Mouse (Mus musculus) forebrain, embryonic 14.5 days (tissue): ENCODE measurements around the gene Klf13. TPM values are rescaled to one million over a fixed set of nuclear protein-coding genes. Genes with fewer than 3 reads are reported as not detected.

Experiments
- ATAC-seq: fragments of 200-750 bp; cut with Nextera tagmentation; 2 replicates; pipeline ENCODE4 v1.8.0; 2017; ENCODE audit warnings: mild to moderate bottlenecking, moderate library complexity
- DNase-seq: peaks from one replicate; pipeline ENCODE4 v3.0.0-alpha.2; 2015; ENCODE audit warnings: low spot score
- H3K27ac ChIP-seq: fragments of 300-500 bp; sonication (generic); 2 replicates; pipeline ENCODE4 v1.5.1; 2014; ENCODE audit warnings: low read depth, mild to moderate bottlenecking, control low read depth, low read length, moderate library complexity
- H3K27me3 ChIP-seq: fragments of 300-500 bp; sonication (generic); replicated peaks from 2 replicates; pipeline ENCODE4 v1.6.1; 2014; ENCODE audit warnings: low read length, control low read depth, mixed read lengths; ENCODE audit not compliant: control insufficient read depth, insufficient read depth
- H3K36me3 ChIP-seq: fragments of 300-500 bp; sonication (generic); 2 replicates; pipeline ENCODE4 v1.6.1; 2014; ENCODE audit warnings: low read length, control low read depth; ENCODE audit not compliant: control insufficient read depth, insufficient read depth
- H3K4me1 ChIP-seq: fragments of 300-500 bp; sonication (generic); 2 replicates; pipeline ENCODE4 v1.6.1; 2014; ENCODE audit warnings: antibody characterized with exemption, low read length, control low read depth; ENCODE audit not compliant: control insufficient read depth, insufficient read depth
- H3K4me2 ChIP-seq: fragments of 300-500 bp; sonication (generic); 2 replicates; pipeline ENCODE4 v1.6.1; 2014; ENCODE audit warnings: mild to moderate bottlenecking, control low read depth, low read length
- H3K4me3 ChIP-seq: fragments of 300-500 bp; sonication (generic); 2 replicates; pipeline ENCODE4 v1.5.1; 2014; ENCODE audit warnings: low read depth, low read length, control low read depth
- H3K9ac ChIP-seq: fragments of 300-500 bp; sonication (generic); 2 replicates; pipeline ENCODE4 v1.6.1; 2014; ENCODE audit warnings: mild to moderate bottlenecking, low read length, control low read depth, moderate library complexity
- H3K9me3 ChIP-seq: fragments of 300-500 bp; sonication (generic); replicated peaks from 2 replicates; pipeline ENCODE4 v1.6.1; 2016; ENCODE audit warnings: low read length, control low read depth, mixed read lengths; ENCODE audit not compliant: control insufficient read depth
- WGBS: fragments of 180-500 bp; shearing (Covaris S2); extraction: QIAGEN DNeasy Blood & Tissue Kit; methylation state at CpG from one replicate; pipeline ENCODE4 v1.1.7; 2014; 5-methylcytosine and 5-hydroxymethylcytosine counted together
- polyA plus RNA-seq: library from polyadenylated mRNA; unstranded; fragments of >200 nt; fragmentation: Nextera tagmentation; extraction: Ambion mirVana; gene quantifications from 2 replicates; pipeline ENCODE4 v1.2.1, GENCODE M21; 2014

Gene Klf13
- polyA plus RNA-seq, 1 experiment from 2014 or later = 28.2 TPM

GRCm38 (mm10) chr7:63907778-63908495 lies 30.8 kb downstream of the Klf13 start:
- Histone ChIP-seq H3K9ac (no peak overlapping the region), H3K36me3 (no peaks in the 10 kb centered on the region), H3K27ac (peak overlapping the region; percentile 23; the same call in 1 of the 2 replicates), H3K4me2 (no peak overlapping the region), H3K9me3 (no peaks in the 10 kb centered on the region), H3K27me3 (no peaks in the 10 kb centered on the region), H3K4me3 (no peak overlapping the region), H3K4me1 (peaks cover 21% of the 10 kb centered on the region)
- 78% methylated on average over 5 of the region's 5 CpGs for WGBS
- DNase-seq (no peak), ATAC-seq (no peak)

- no peak overlapping the region for H3K27ac ChIP-seq
- H3K36me3 ChIP-seq = no peaks in the 10 kb centered on the region
- H3K9me3 ChIP-seq = no peaks in the 10 kb centered on the region
- peaks cover 17% of the 10 kb centered on the region; the same call in 1 of the 2 replicates for H3K4me1 ChIP-seq
- H3K9ac ChIP-seq = no peak overlapping the region
- H3K4me2 ChIP-seq = no peak overlapping the region
- WGBS = 88% methylated on average over 5 of the region's 5 CpGs
- no peaks in the 10 kb centered on the region for H3K27me3 ChIP-seq
- H3K4me3 ChIP-seq = no peak overlapping the region
- ATAC-seq (no peak), DNase-seq (no peak)
These were observed 33.1 kb downstream of the Klf13 start for GRCm38 (mm10) chr7:63905642-63906041.

GRCm38 (mm10) chr7:63905190-63905589 lies 33.5 kb downstream of the Klf13 start:
- Histone ChIP-seq H3K4me3 (no peak overlapping the region), H3K27ac (no peak overlapping the region), H3K9me3 (no peaks in the 10 kb centered on the region), H3K9ac (no peak overlapping the region), H3K36me3 (no peaks in the 10 kb centered on the region), H3K27me3 (no peaks in the 10 kb centered on the region), H3K4me2 (no peak overlapping the region), H3K4me1 (peaks cover 17% of the 10 kb centered on the region; the same call in 1 of the 2 replicates)
- 93% methylated on average over 2 of the region's 2 CpGs for WGBS
- DNase-seq = no peak
- no peak for ATAC-seq

- H3K27ac ChIP-seq = no peak overlapping the region
- no peak for DNase-seq
- WGBS = 68% methylated on average over 9 of the region's 9 CpGs
These were observed 34.9 kb downstream of the Klf13 start for GRCm38 (mm10) chr7:63903635-63904380.

GRCm38 (mm10) chr7:63902604-63903210 lies 36.0 kb downstream of the Klf13 start:
- Histone ChIP-seq H3K9me3 (no peaks in the 10 kb centered on the region), H3K36me3 (no peaks in the 10 kb centered on the region), H3K4me2 (no peak overlapping the region), H3K4me1 (peaks cover 14% of the 10 kb centered on the region; the same call in 1 of the 2 replicates), H3K27me3 (no peaks in the 10 kb centered on the region), H3K4me3 (no peak overlapping the region), H3K9ac (no peak overlapping the region), H3K27ac (peak overlapping the region; percentile 44; the same call in 1 of the 2 replicates)
- ATAC-seq = no peak
- no peak for DNase-seq
- WGBS = 64% methylated on average over 3 of the region's 3 CpGs

More at GRCm38 (mm10) chr7:63903635-63904380, 34.9 kb downstream of the Klf13 start:
- Histone ChIP-seq H3K4me3 (no peak overlapping the region), H3K9ac (no peak overlapping the region), H3K27me3 (no peaks in the 10 kb centered on the region), H3K4me1 (peaks cover 17% of the 10 kb centered on the region; the same call in 1 of the 2 replicates), H3K4me2 (no peak overlapping the region), H3K9me3 (no peaks in the 10 kb centered on the region), H3K36me3 (no peaks in the 10 kb centered on the region)
- no peak for ATAC-seq

GRCm38 (mm10) chr7:63901942-63902341 lies 36.8 kb downstream of the Klf13 start:
- H3K9ac ChIP-seq = no peak overlapping the region
- DNase-seq = no peak
- H3K9me3 ChIP-seq = no peaks in the 10 kb centered on the region
- WGBS = 63% methylated on average over 3 of the region's 3 CpGs
- no peak overlapping the region for H3K4me2 ChIP-seq
- no peak overlapping the region for H3K4me3 ChIP-seq
- H3K4me1 ChIP-seq = peaks cover 22% of the 10 kb centered on the region
- no peak overlapping the region for H3K27ac ChIP-seq
- H3K27me3 ChIP-seq = no peaks in the 10 kb centered on the region
- H3K36me3 ChIP-seq = no peaks in the 10 kb centered on the region
- no peak for ATAC-seq

- no peak overlapping the region for H3K4me3 ChIP-seq
- WGBS = 30% methylated on average over 10 of the region's 11 CpGs
- no peaks in the 10 kb centered on the region for H3K27me3 ChIP-seq
- H3K9ac ChIP-seq = no peak overlapping the region
- H3K36me3 ChIP-seq = no peaks in the 10 kb centered on the region
- peak overlapping the region; percentile 39; the same call in 1 of the 2 replicates for H3K27ac ChIP-seq
- peaks cover 28% of the 10 kb centered on the region for H3K4me1 ChIP-seq
- ATAC-seq (peak; percentile 71; the same call in 1 of the 2 replicates), DNase-seq (peak; percentile 62)
- H3K4me2 ChIP-seq = no peak overlapping the region
- H3K9me3 ChIP-seq = no peaks in the 10 kb centered on the region
These were observed 37.4 kb downstream of the Klf13 start for GRCm38 (mm10) chr7:63901346-63901745.

- H3K4me1 ChIP-seq = peaks cover 30% of the 10 kb centered on the region
- H3K9me3 ChIP-seq = no peaks in the 10 kb centered on the region
- H3K27ac ChIP-seq = no peak overlapping the region
- H3K4me2 ChIP-seq = no peak overlapping the region
- ATAC-seq (no peak), DNase-seq (no peak)
- no peak overlapping the region for H3K4me3 ChIP-seq
- WGBS = 90% methylated on average over 2 of the region's 2 CpGs
- no peaks in the 10 kb centered on the region for H3K27me3 ChIP-seq
- no peaks in the 10 kb centered on the region for H3K36me3 ChIP-seq
- H3K9ac ChIP-seq = no peak overlapping the region
These were observed 38.3 kb downstream of the Klf13 start for GRCm38 (mm10) chr7:63900411-63900810.
